Mouse (Mus musculus) heart, postnatal 36 days (tissue): ENCODE measurements at regions not wholly inside any gene's neighbourhood (a gene's known extent, or its start where the extent isn't known, plus 50 kb on each side); places are given as distances from the start of the nearest gene placed in this dataset.

Experiments
- DNase-seq, 2 experiments: peaks; one replicate each; pipeline ENCODE4 v3.0.0; 2021 to 2022
- intact Hi-C: fragments of 180-260 bp; cut with DNase I; formaldehyde crosslinking; loops from one replicate; pipeline ENCODE4 v1.15.1; 2025

GRCm38 (mm10) chr3:149664624-149665023, 674.3 kb upstream of the Adgrl2 start:
- no peak for DNase-seq
- intact Hi-C loops = no loop called here

DNA sequence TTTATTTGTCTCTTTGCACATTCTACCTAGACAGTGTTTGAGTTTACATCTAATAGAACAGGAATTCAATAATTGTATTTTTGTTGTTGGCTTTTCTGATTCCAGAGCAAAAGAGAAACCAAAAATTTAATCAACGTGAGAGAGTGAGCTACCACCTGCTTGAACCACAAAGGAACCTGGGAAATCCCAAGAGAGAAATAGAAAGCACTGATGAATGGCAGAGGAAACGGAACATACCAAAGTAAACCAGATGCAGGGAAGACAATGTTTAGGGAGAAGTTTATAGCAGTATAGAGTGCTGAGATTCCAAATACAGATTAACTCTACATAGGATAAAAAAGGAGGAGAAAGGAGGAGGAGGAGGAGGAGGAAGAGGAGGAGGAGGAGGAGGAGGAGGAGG, 648.0 kb upstream of the Adgrl2 start:
- intact Hi-C loops = no loop called here
- no peak for DNase-seq

DNA sequence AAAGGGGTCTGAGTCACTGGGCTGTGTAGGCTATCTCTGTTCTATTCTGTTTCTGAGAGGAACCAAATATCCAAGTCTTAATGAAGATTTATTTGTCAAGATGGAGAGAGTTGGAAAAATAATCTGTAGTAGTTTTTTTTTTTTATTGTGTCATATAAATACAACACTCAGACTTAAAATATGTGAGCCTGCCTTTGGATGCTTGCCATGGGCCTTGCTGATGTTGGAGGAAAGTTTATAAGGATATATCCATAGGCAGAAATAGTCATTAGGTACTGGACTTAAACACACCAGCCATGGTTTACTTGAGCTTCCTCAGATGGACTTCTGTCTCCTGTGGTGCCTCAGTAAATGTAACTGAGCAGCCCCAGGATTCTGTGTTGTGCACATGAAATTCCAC, 635.8 kb upstream of the Adgrl2 start:
- intact Hi-C loops = no loop called here
- DNase-seq = no peak

DNA sequence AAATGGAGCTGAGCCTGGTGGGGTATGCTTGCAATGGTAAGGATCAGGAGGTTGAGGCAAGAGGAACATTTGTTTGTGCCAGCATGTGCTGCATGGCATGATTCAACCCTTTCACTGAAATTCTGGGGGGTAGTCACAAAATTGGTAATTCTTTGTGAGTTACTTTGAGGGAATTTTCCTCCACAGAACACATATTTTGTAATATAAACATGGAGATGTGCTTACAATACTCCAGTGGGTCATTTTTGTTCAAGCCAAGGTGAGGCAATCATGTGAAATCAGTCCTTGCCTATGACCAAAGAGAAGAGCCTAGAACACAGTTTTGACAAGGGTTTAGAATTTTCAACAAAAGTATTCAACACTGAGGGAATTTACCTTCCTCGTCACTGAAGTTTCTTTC, 635.1 kb upstream of the Adgrl2 start:
- intact Hi-C loops = no loop called here
- no peak for DNase-seq

DNA sequence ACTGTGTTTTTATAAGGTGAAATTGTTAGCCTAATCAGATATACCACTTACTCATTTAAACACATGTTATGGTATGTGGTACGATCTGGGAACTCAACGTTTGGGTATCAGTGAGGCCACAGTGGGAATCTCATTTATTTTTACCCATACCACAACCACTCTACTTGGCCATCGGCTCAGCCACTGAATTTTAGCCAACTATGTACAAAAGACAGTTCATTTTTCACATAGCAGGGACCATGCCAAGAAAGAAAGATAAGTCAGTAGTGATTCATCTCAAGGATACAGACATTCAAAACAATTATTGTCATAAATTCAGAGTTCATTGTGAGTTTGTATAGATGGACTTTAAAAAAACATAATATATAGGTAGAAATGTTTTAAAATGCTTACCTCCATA, 634.7 kb upstream of the Adgrl2 start:
- intact Hi-C loops = no loop called here
- no peak for DNase-seq

DNA sequence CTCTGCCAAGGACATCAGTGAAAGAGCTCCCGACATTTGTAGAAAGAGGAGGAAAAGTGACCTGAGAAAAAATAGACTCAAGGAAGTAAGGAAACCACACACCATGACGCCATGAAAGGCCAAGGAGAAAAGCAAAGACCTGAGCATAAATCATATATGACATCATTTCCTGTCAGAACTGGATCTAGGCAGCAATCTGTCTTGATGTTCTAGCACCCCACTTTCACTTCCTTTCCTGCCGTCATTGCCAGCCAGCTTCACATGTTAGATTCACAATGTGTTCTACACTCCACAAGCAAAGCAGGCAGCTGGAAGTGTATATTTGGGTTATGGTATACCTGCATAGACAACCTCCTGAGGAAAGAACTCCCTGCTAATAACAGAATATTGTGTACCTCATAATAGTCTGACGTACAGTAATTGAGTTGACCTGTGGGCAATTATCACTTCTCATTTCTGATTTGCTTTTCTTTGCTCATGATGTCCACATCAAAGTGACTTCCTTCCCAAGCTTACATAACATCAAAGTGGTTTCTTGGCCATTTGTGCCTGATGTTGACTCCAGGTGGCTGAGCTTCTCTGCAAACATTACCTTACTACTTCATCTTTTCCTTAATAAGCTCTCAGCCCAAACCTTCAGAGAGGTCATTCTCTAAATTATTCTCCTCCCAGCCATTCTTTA, 633.6 kb upstream of the Adgrl2 start:
- DNase-seq = no peak
- intact Hi-C loops = no loop called here

DNA sequence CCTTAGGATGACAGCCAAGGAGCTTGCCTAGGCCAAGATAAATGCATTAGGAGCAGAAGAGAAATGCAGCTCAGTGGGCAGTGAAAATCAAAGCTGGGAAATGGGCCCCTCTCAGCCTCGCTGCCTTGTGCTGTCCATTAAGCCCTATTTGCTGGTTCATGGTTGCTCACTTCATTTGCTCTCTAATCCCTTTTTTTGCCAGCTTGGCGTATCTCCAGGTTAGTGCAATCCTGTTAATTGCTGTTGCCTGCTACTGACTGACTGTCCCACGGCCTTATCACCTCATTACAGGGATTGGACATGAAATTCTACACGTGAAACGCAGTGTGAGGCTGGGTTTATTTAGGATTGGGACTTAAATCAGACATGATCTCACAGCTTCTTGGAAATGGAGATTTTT, 613.5 kb upstream of the Adgrl2 start:
- intact Hi-C loops = no loop called here
- DNase-seq = no peak

- intact Hi-C loops = no loop called here
- no peak for DNase-seq
These were observed 610.9 kb upstream of the Adgrl2 start for GRCm38 (mm10) chr3:149601276-149601675.

DNA sequence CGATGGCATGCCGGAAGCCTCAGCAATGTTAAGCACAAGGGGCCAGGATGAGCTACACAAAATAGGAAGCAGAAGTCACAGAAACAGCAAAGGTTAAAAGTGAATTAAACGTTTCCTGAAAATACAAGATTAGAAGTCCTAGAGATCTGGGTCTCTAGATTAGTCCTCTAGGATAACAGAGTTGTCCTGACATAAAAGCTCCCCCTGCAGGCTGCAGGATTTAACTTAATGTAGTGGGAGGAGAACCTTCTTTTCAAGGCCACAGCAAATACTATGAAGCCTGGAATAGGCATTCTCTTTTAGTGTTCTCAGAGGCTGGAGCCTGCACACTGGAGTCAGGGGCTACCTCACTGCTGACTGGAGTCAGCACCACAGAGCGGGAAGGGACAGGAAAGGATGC, 604.1 kb upstream of the Adgrl2 start:
- intact Hi-C loops = no loop called here
- DNase-seq = peak in 1 of 2 experiments; percentile 18

DNA sequence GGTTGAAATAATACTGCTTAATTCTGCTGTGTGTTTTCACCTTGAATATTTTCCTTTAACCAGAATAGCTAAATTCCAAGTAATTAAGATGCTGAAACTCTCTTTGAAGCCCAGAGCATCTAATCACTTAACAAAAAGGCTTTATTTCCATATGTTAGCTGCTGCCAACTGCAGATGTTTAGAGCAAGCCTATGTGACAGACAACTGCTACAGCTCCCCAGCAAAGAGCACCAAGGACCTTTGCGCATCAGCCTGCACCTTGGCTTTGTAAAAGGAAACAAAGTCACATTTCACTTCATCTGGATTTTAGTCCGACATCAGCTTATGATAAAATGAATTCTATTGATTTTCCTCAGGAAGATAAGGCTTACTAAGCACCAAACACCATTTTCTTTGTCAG, 595.4 kb upstream of the Adgrl2 start:
- intact Hi-C loops = no loop called here
- no peak for DNase-seq

- intact Hi-C loops = no loop called here
- DNase-seq = no peak
These were observed 590.8 kb upstream of the Adgrl2 start for GRCm38 (mm10) chr3:149581141-149581540.

DNA sequence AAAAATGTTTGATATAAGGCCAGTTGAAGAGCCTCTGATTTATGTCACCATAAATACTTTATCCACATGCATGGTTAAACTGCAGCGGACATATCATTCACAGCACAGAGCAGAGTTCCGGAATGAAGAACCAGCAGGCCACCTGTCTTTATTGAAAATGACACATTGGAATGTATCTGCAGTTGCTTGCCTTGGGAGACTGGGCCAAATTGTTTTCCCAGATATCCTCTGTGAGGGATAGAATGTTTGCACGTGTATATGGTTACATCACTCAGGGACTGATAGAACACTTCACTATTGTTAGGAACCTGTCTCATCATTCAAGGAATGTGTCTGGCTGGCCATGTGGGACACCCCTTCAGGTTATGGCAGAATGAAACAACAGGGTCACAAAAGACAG, 585.3 kb upstream of the Adgrl2 start:
- intact Hi-C loops = no loop called here
- no peak for DNase-seq

DNA sequence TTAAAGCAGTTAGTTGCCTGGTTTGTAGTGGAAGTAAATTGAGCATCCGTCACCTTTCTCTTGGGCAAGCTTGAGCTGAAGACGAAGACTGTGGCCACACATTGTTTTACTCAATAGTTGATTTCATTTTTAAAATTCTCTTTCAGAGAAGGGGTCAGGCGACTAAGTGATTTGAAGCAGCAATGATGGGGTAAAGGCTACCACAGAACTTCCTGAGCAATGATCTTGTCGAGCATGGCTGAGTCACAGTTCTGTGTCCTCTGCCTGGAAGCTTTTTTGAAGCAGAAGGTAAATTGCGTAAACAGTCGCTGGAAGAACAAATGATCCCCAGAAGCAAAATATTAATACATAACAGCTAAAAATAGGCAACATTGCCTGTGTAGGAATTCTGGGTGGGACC, 576.5 kb upstream of the Adgrl2 start:
- intact Hi-C loops = no loop called here
- DNase-seq = no peak

GRCm38 (mm10) chr3:149550231-149550951, 560.0 kb upstream of the Adgrl2 start:
- intact Hi-C loops = no loop called here
- DNase-seq = no peak

GRCm38 (mm10) chr3:149547045-149547444, 556.7 kb upstream of the Adgrl2 start:
- intact Hi-C loops = no loop called here
- DNase-seq = no peak

DNA sequence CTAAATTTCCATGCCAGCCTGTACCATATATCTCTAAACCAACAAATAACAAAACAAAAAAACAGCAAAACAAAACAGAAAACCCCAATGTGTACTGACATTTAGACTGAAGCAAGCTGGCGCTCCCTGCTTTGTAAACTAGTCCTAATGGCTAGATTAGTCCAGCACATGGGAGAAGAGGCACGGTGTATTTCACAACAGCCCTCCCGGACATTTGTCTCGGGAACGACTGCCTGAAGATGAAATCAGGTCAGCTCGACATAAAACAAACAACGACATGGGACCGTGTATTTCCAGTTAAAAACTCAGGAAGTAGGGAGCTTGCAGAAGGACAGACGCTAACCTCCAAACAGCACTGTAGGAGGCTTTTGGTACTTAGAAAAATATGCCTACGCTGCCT, 555.9 kb upstream of the Adgrl2 start:
- intact Hi-C loops = no loop called here
- DNase-seq = no peak

- DNase-seq = no peak
- intact Hi-C loops = no loop called here
These were observed 543.8 kb upstream of the Adgrl2 start for GRCm38 (mm10) chr3:149534183-149534582.

GRCm38 (mm10) chr3:149530026-149530607, 539.8 kb upstream of the Adgrl2 start:
- no peak for DNase-seq
- intact Hi-C loops = no loop called here

GRCm38 (mm10) chr3:149526509-149526908, 536.2 kb upstream of the Adgrl2 start:
- intact Hi-C loops = no loop called here
- no peak for DNase-seq

DNA sequence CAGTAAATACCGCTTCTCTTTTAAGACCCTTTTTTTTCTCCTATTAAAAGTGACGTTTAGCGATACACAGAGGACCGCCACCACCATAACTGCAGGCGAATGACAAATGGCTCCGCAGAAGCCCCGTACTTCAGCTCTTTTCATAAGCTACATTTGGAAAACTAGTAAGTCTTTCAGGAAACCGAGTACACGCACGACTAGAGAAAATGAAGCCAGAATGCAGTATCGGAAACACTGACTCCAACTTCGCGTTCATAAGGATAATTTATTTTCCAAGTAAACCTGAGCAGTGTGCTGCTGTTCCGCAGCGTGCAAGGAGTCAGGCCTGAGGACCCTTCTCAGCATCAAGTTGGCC, 529.2 kb upstream of the Adgrl2 start:
- intact Hi-C loops = no loop called here
- DNase-seq = no peak

DNA sequence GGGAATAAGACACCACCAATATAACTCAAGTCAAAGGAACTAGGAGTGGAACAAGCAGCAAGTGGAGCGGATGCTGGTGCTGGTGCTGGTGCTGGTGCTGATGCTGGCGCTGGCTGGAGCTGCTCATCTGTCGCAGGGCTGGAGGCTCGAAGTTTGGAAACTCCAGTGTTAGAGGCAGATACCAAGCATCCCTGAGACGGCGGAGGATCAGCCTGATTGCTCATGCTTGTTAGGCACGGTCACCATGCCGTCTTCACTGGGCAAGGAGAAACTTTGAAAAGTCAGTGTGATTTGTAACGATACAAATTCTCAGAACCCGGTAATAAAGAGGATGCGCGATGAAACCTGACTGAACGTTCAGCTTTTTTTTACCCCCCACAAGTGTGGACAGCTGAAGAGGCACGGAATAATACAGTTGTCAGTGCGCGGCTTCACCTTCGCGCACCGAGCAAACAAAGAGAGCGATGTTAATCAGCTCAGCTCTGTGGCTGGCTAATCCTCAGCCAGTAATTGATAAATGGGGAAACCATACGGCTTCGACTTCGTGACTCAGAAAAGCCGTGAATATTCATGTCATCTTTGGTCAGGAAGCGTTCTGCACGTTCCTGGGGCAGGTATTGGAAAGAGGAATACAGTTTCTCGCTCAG, 528.7 kb upstream of the Adgrl2 start:
- intact Hi-C loops = no loop called here
- no peak for DNase-seq

DNA sequence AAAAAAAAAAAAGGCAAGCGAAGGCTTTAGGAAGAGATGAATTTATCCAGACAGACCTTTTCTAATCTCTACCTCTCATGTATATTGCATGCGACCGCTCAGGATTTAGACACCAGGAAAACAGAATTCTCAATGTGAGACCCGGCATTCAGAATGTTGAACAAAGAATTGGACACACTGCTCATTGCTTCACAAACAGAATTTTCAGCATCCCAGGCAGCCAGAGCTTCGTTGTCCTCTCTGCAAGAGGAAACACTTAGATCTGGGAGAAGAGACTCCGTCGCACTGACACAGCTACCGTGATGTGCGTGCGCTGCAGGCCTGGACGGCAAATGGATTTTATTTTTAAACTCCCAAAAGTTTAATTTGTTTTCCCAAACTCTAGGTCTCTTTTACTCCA, 527.2 kb upstream of the Adgrl2 start:
- intact Hi-C loops = no loop called here
- DNase-seq = no peak
